Mouse (Mus musculus): ENCODE measurements around the gene Gm11111. TPM values are rescaled to one million over a fixed set of nuclear protein-coding genes. Genes with fewer than 3 reads are reported as not detected.

Gene Gm11111
- polyA plus RNA-seq (2014; fragmentation: Nextera tagmentation; extraction: Ambion mirVana), result not detected in 2 replicates

DNA sequence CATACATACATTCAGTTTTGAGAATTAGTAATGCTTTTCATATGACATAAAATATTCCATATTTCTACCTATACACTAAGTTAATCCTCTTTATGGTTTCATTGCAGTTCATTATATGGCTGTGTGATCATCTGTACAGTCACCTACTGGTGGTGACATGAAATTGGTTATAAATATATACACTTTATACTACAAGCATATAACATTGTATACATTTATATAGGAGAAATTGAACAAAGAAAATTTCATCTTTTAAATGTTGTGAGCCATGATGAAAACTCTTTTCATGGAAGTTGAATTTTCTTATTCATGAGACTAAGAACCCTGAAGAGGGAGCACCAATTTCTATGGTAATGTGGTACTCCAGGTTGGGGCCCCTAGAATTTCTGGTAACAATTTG, at the start of gene Gm11111:
Gene Gm11111, plus strand, starts transcription at position 301 of the 400 bp plus-strand sequence.
- Histone ChIP-seq H3K27me3 (replicated peaks; ENCODE audit: control insufficient read depth, insufficient read depth, low read length) (no peaks in the 10 kb centered on the region), H3K4me2 (ENCODE audit: low read length) (no peak within 1 kb of the TSS), H3K4me3 (ENCODE audit: low read depth, low read length) (no peak within 1 kb of the TSS), H3K9ac (ENCODE audit: low read length) (no peak within 1 kb of the TSS), H3K4me1 (replicated peaks; ENCODE audit: control insufficient read depth, insufficient read depth, low read length) (0 out of 2 replicates have a peak, but pooled peaks cover 3% of the 10 kb centered on the region), H3K9me3 (ENCODE audit: control insufficient read depth, low read length) (no peaks in the 10 kb centered on the region), H3K27ac (ENCODE audit: low read depth) (no peak within 1 kb of the TSS), H3K36me3 (ENCODE audit: control insufficient read depth, insufficient read depth, low read length) (no peaks in the 10 kb centered on the region)
- no peak for DNase-seq (ENCODE audit: low spot score)
- ATAC-seq (replicated peaks; ENCODE audit: low FRiP score, low TSS enrichment, low read depth), result no peak

- Histone ChIP-seq H3K4me2 (ENCODE audit: low read length) (no peak overlapping the region), H3K27me3 (replicated peaks; ENCODE audit: control insufficient read depth, insufficient read depth, low read length) (no peaks in the 10 kb centered on the region), H3K36me3 (ENCODE audit: control insufficient read depth, insufficient read depth, low read length) (no peaks in the 10 kb centered on the region), H3K9me3 (ENCODE audit: control insufficient read depth, low read length) (no peaks in the 10 kb centered on the region), H3K4me1 (replicated peaks; ENCODE audit: control insufficient read depth, insufficient read depth, low read length) (no peaks in the 10 kb centered on the region; the same call in 1 of the 2 replicates), H3K27ac (ENCODE audit: low read depth) (no peak overlapping the region), H3K9ac (ENCODE audit: low read length) (no peak overlapping the region), H3K4me3 (ENCODE audit: low read depth, low read length) (no peak overlapping the region)
- no peak for ATAC-seq (replicated peaks; ENCODE audit: low FRiP score, low TSS enrichment, low read depth)
- DNase-seq (ENCODE audit: low spot score), result no peak
- 66% methylated on average over 7 of the region's 7 CpGs for WGBS
Observed at GRCm38 (mm10) chr5:98516214-98516613, 36.3 kb upstream of the Gm11111 start.

DNA sequence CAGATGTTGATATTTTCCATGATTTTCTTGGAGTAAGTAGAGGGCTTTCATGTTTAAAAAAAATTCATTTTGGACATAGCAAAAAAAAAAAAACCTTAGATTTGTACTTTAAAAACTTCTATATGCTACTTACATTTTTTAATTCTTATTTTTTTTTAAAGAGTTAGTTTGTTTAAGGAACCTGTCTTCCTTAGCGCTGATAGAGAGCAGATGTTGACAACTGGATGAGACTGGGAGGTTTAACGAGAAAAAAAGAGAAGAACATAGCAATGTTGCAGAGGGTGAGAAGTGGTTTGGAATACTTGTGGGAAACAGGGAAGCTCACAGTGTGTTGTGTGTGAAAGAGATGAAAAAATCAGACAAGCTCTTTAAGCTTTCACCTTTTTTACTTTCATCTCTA, 32.4 kb upstream of the Gm11111 start:
- no peaks in the 10 kb centered on the region; the same call in 1 of the 2 replicates for H3K4me1 ChIP-seq (replicated peaks; ENCODE audit: control insufficient read depth, insufficient read depth, low read length)
- ATAC-seq (replicated peaks; ENCODE audit: low FRiP score, low TSS enrichment, low read depth) (no peak), DNase-seq (ENCODE audit: low spot score) (no peak)
- no peaks in the 10 kb centered on the region for H3K9me3 ChIP-seq (ENCODE audit: control insufficient read depth, low read length)
- H3K4me3 ChIP-seq (ENCODE audit: low read depth, low read length), result no peak overlapping the region
- H3K27me3 ChIP-seq (replicated peaks; ENCODE audit: control insufficient read depth, insufficient read depth, low read length), result no peaks in the 10 kb centered on the region
- no peak overlapping the region for H3K9ac ChIP-seq (ENCODE audit: low read length)
- no peak overlapping the region; the same call in 1 of the 2 replicates for H3K27ac ChIP-seq (ENCODE audit: low read depth)
- no peak overlapping the region for H3K4me2 ChIP-seq (ENCODE audit: low read length)
- 26% methylated on average over 2 of the region's 2 CpGs for WGBS
- no peaks in the 10 kb centered on the region for H3K36me3 ChIP-seq (ENCODE audit: control insufficient read depth, insufficient read depth, low read length)

GRCm38 (mm10) chr5:98522270-98522977, 30.1 kb upstream of the Gm11111 start:
- Histone ChIP-seq H3K27me3 (replicated peaks; ENCODE audit: control insufficient read depth, insufficient read depth, low read length) (no peaks in the 10 kb centered on the region), H3K27ac (ENCODE audit: low read depth) (no peak overlapping the region), H3K4me3 (ENCODE audit: low read depth, low read length) (no peak overlapping the region), H3K36me3 (ENCODE audit: control insufficient read depth, insufficient read depth, low read length) (no peaks in the 10 kb centered on the region), H3K4me2 (ENCODE audit: low read length) (no peak overlapping the region), H3K9me3 (ENCODE audit: control insufficient read depth, low read length) (no peaks in the 10 kb centered on the region), H3K4me1 (replicated peaks; ENCODE audit: control insufficient read depth, insufficient read depth, low read length) (no peaks in the 10 kb centered on the region; the same call in 1 of the 2 replicates), H3K9ac (ENCODE audit: low read length) (no peak overlapping the region)
- ATAC-seq (replicated peaks; ENCODE audit: low FRiP score, low TSS enrichment, low read depth), result no peak
- 83% methylated on average over 7 of the region's 7 CpGs for WGBS
- no peak for DNase-seq (ENCODE audit: low spot score)

DNA sequence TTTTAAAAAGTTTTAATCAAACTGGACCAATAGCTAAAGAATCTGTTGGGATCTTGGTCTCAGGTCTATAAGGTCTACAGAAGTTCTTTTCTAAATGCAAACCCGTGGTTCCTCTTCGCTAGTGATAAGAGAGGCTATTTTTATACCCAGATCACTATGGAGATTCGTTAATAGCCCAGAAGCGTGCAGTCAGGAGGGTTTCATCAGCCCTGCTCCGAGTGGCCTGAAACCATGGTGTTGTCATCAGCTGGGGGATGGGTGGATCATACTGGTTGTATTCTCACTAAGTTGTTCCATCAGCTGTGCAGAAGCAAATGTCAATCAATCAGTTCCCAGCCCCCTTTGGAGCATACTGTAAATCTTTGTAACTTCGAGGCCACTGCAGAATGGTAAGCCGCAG, 29.4 kb upstream of the Gm11111 start:
- H3K9ac ChIP-seq (ENCODE audit: low read length), result no peak overlapping the region
- no peak overlapping the region for H3K4me2 ChIP-seq (ENCODE audit: low read length)
- H3K4me1 ChIP-seq (replicated peaks; ENCODE audit: control insufficient read depth, insufficient read depth, low read length), result no peaks in the 10 kb centered on the region; the same call in 1 of the 2 replicates
- ATAC-seq (replicated peaks; ENCODE audit: low FRiP score, low TSS enrichment, low read depth) (no peak), DNase-seq (ENCODE audit: low spot score) (no peak)
- H3K9me3 ChIP-seq (ENCODE audit: control insufficient read depth, low read length), result no peaks in the 10 kb centered on the region
- no peaks in the 10 kb centered on the region for H3K27me3 ChIP-seq (replicated peaks; ENCODE audit: control insufficient read depth, insufficient read depth, low read length)
- H3K4me3 ChIP-seq (ENCODE audit: low read depth, low read length), result no peak overlapping the region
- no peaks in the 10 kb centered on the region for H3K36me3 ChIP-seq (ENCODE audit: control insufficient read depth, insufficient read depth, low read length)
- no peak overlapping the region for H3K27ac ChIP-seq (ENCODE audit: low read depth)
- WGBS, result 85% methylated on average over 7 of the region's 7 CpGs

GRCm38 (mm10) chr5:98523783-98524182, 28.7 kb upstream of the Gm11111 start:
- DNase-seq (ENCODE audit: low spot score) (no peak), ATAC-seq (replicated peaks; ENCODE audit: low FRiP score, low TSS enrichment, low read depth) (no peak)
- no peaks in the 10 kb centered on the region for H3K36me3 ChIP-seq (ENCODE audit: control insufficient read depth, insufficient read depth, low read length)
- no peak overlapping the region for H3K4me3 ChIP-seq (ENCODE audit: low read depth, low read length)
- H3K4me2 ChIP-seq (ENCODE audit: low read length), result no peak overlapping the region
- H3K9me3 ChIP-seq (ENCODE audit: control insufficient read depth, low read length), result no peaks in the 10 kb centered on the region
- H3K27me3 ChIP-seq (replicated peaks; ENCODE audit: control insufficient read depth, insufficient read depth, low read length), result no peaks in the 10 kb centered on the region
- H3K4me1 ChIP-seq (replicated peaks; ENCODE audit: control insufficient read depth, insufficient read depth, low read length), result no peaks in the 10 kb centered on the region; the same call in 1 of the 2 replicates
- no peak overlapping the region for H3K9ac ChIP-seq (ENCODE audit: low read length)
- no peak overlapping the region for H3K27ac ChIP-seq (ENCODE audit: low read depth)
- 90% methylated on average over 1 of the region's 1 CpGs for WGBS

GRCm38 (mm10) chr5:98541333-98541732, 11.2 kb upstream of the Gm11111 start:
- no peak overlapping the region for H3K4me2 ChIP-seq (ENCODE audit: low read length)
- no peaks in the 10 kb centered on the region for H3K9me3 ChIP-seq (ENCODE audit: control insufficient read depth, low read length)
- DNase-seq (ENCODE audit: low spot score), result no peak
- ATAC-seq (replicated peaks; ENCODE audit: low FRiP score, low TSS enrichment, low read depth), result no peak
- no peak overlapping the region for H3K4me3 ChIP-seq (ENCODE audit: low read depth, low read length)
- no peaks in the 10 kb centered on the region for H3K4me1 ChIP-seq (replicated peaks; ENCODE audit: control insufficient read depth, insufficient read depth, low read length)
- 91% methylated on average over 1 of the region's 1 CpGs for WGBS
- H3K9ac ChIP-seq (ENCODE audit: low read length), result no peak overlapping the region
- H3K27me3 ChIP-seq (replicated peaks; ENCODE audit: control insufficient read depth, insufficient read depth, low read length), result no peaks in the 10 kb centered on the region
- no peak overlapping the region for H3K27ac ChIP-seq (ENCODE audit: low read depth)
- no peaks in the 10 kb centered on the region for H3K36me3 ChIP-seq (ENCODE audit: control insufficient read depth, insufficient read depth, low read length)

- 0 out of 2 replicates have a peak, but pooled peaks cover 3% of the 10 kb centered on the region for H3K4me1 ChIP-seq (replicated peaks; ENCODE audit: control insufficient read depth, insufficient read depth, low read length)
- H3K9me3 ChIP-seq (ENCODE audit: control insufficient read depth, low read length), result no peaks in the 10 kb centered on the region
- H3K4me2 ChIP-seq (ENCODE audit: low read length), result no peak overlapping the region
- H3K27me3 ChIP-seq (replicated peaks; ENCODE audit: control insufficient read depth, insufficient read depth, low read length), result no peaks in the 10 kb centered on the region
- no peak overlapping the region for H3K4me3 ChIP-seq (ENCODE audit: low read depth, low read length)
- ATAC-seq (replicated peaks; ENCODE audit: low FRiP score, low TSS enrichment, low read depth) (no peak), DNase-seq (ENCODE audit: low spot score) (no peak)
- 40% methylated on average over 5 of the region's 5 CpGs for WGBS
- no peaks in the 10 kb centered on the region for H3K36me3 ChIP-seq (ENCODE audit: control insufficient read depth, insufficient read depth, low read length)
- no peak overlapping the region for H3K9ac ChIP-seq (ENCODE audit: low read length)
- H3K27ac ChIP-seq (ENCODE audit: low read depth), result no peak overlapping the region
Observed at GRCm38 (mm10) chr5:98550285-98550684, 2.2 kb upstream of the Gm11111 start.

DNA sequence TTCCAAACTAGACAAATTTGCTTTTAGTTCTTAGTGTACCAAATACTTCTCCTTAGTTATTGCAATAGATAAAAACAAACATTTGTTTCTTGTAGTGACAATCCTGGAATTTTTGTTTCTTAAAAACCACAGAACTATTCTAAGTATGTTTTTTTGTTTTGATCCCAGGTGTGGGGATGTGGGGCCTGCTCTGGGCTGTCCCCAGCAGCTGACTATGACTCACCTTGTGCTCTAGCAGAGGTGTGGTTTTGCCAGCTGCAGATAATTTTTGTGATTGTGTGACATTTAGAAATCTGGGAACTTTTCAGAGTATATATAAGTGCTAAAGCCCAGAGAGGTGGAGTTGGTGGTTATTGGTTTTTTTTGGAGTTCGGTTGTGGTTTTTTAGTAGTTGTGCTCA, 1.6 kb upstream of the Gm11111 start:
- Histone ChIP-seq H3K4me1 (replicated peaks; ENCODE audit: control insufficient read depth, insufficient read depth, low read length) (0 out of 2 replicates have a peak, but pooled peaks cover 3% of the 10 kb centered on the region), H3K27ac (ENCODE audit: low read depth) (no peak overlapping the region), H3K9me3 (ENCODE audit: control insufficient read depth, low read length) (no peaks in the 10 kb centered on the region), H3K4me2 (ENCODE audit: low read length) (no peak overlapping the region), H3K4me3 (ENCODE audit: low read depth, low read length) (no peak overlapping the region), H3K9ac (ENCODE audit: low read length) (no peak overlapping the region), H3K27me3 (replicated peaks; ENCODE audit: control insufficient read depth, insufficient read depth, low read length) (no peaks in the 10 kb centered on the region), H3K36me3 (ENCODE audit: control insufficient read depth, insufficient read depth, low read length) (no peaks in the 10 kb centered on the region)
- DNase-seq (ENCODE audit: low spot score) (no peak), ATAC-seq (replicated peaks; ENCODE audit: low FRiP score, low TSS enrichment, low read depth) (no peak)
- WGBS, result 76% methylated on average over 1 of the region's 1 CpGs
